Comparison of ENCODE assay signal across 8 mouse cellular contexts in genomic region chr1:92473165-92474041, GRCm38 (mm10). TPM values are rescaled to one million over a fixed set of nuclear protein-coding genes. Genes with fewer than 3 reads are reported as not detected.
DNase-seq lines count a peak whose midpoint lies in the region; ATAC-seq and TF ChIP-seq lines count a peak whose summit lies in the region.

TSS of gene Ndufa10 (minus strand) at chr1:92473860.

- TF ChIP-seq CTCF in liver, embryonic 14.5 days (IDR thresholded peaks at IDR 0.05; ENCODE audit: low read depth) = no peak
- TF ChIP-seq CTCF in stomach, postnatal 0 days (IDR thresholded peaks at IDR 0.05; ENCODE audit: low read depth) = no peak

- WGBS in forebrain, embryonic 10.5 days = under 1% methylated on average over 67 of the region's 67 CpGs
- WGBS in heart, embryonic 15.5 days = under 1% methylated on average over 67 of the region's 67 CpGs
- under 1% methylated on average over 67 of the region's 67 CpGs for WGBS in liver, embryonic 14.5 days (ENCODE audit: insufficient replicate concordance)
- under 1% methylated on average over 67 of the region's 67 CpGs for WGBS in neural tube, embryonic 11.5 days
- under 1% methylated on average over 67 of the region's 67 CpGs for WGBS in stomach, postnatal 0 days

- H3K4me2 ChIP-seq in heart, embryonic 15.5 days = peak within 1 kb of the TSS; percentile 93
- peak within 1 kb of the TSS; percentile 65 for H3K4me2 ChIP-seq in liver, embryonic 14.5 days (ENCODE audit: low read depth)
- H3K4me2 ChIP-seq in neural tube, embryonic 11.5 days (ENCODE audit: low read depth) = peak within 1 kb of the TSS; percentile 92
- H3K4me2 ChIP-seq in stomach, postnatal 0 days (replicated peaks; ENCODE audit: low read depth) = peak within 1 kb of the TSS; percentile 95

- H3K9ac ChIP-seq in heart, embryonic 15.5 days = peak within 1 kb of the TSS; percentile 94
- peak within 1 kb of the TSS; percentile 84 for H3K9ac ChIP-seq in liver, embryonic 14.5 days (replicated peaks)
- H3K9ac ChIP-seq in neural tube, embryonic 11.5 days (ENCODE audit: low read length) = peak within 1 kb of the TSS; percentile 95
- peak within 1 kb of the TSS; percentile 97 for H3K9ac ChIP-seq in stomach, postnatal 0 days (ENCODE audit: low read length)

- H3K36me3 ChIP-seq in forebrain, embryonic 10.5 days (replicated peaks) = peaks cover 30% of the 10 kb centered on the region
- peaks cover 18% of the 10 kb centered on the region for H3K36me3 ChIP-seq in heart, embryonic 15.5 days
- peaks cover 2% of the 10 kb centered on the region for H3K36me3 ChIP-seq in liver, embryonic 14.5 days (replicated peaks; ENCODE audit: control insufficient read depth, insufficient read depth, low read depth)
- peaks cover 2% of the 10 kb centered on the region; the same call in 1 of the 2 replicates for H3K36me3 ChIP-seq in neural tube, embryonic 11.5 days (ENCODE audit: control insufficient read depth, insufficient read depth, low read length)
- H3K36me3 ChIP-seq in stomach, postnatal 0 days (ENCODE audit: control insufficient read depth, insufficient read depth, low read length) = peaks cover 3% of the 10 kb centered on the region; the same call in 1 of the 2 replicates

- H3K4me3 ChIP-seq in forebrain, embryonic 10.5 days = peak within 1 kb of the TSS; percentile 98
- H3K4me3 ChIP-seq in heart, embryonic 15.5 days = peak within 1 kb of the TSS; percentile 82
- H3K4me3 ChIP-seq in liver, embryonic 14.5 days (ENCODE audit: insufficient read depth in 1 of 2, low read depth in 2 of 2, low read length in 2 of 2) = peak within 1 kb of the TSS; percentile 71 to 76
- peak within 1 kb of the TSS; percentile 97 for H3K4me3 ChIP-seq in neural tube, embryonic 11.5 days (ENCODE audit: low read depth, low read length)
- H3K4me3 ChIP-seq in stomach, postnatal 0 days (ENCODE audit: low read depth, low read length) = peak within 1 kb of the TSS; percentile 96

- no peaks in the 10 kb centered on the region for H3K27me3 ChIP-seq in forebrain, embryonic 10.5 days (ENCODE audit: poor library complexity, severe bottlenecking)
- peaks cover 3% of the 10 kb centered on the region; the same call in 1 of the 2 replicates for H3K27me3 ChIP-seq in heart, embryonic 15.5 days
- H3K27me3 ChIP-seq in liver, embryonic 14.5 days (ENCODE audit: control insufficient read depth, insufficient read depth, low read length) = no peaks in the 10 kb centered on the region
- H3K27me3 ChIP-seq in neural tube, embryonic 11.5 days (ENCODE audit: control insufficient read depth, insufficient read depth, low read length) = no peaks in the 10 kb centered on the region
- no peaks in the 10 kb centered on the region for H3K27me3 ChIP-seq in stomach, postnatal 0 days (ENCODE audit: control insufficient read depth, insufficient read depth, low read length)

- H3K9me3 ChIP-seq in forebrain, embryonic 10.5 days = no peaks in the 10 kb centered on the region
- no peaks in the 10 kb centered on the region for H3K9me3 ChIP-seq in heart, embryonic 15.5 days (replicated peaks)
- no peaks in the 10 kb centered on the region for H3K9me3 ChIP-seq in liver, embryonic 14.5 days (ENCODE audit: control insufficient read depth, low read length)
- no peaks in the 10 kb centered on the region for H3K9me3 ChIP-seq in neural tube, embryonic 11.5 days (ENCODE audit: control insufficient read depth, low read length)
- no peaks in the 10 kb centered on the region for H3K9me3 ChIP-seq in stomach, postnatal 0 days (ENCODE audit: control insufficient read depth, low read length)

- DNase-seq in CD8-positive naive resting alpha-beta T cell, adult 2 months (ENCODE audit: low read depth in 2 of 2, low spot score in 2 of 2) = peak; percentile 95 to 97
- DNase-seq in c-Kit-positive CD71-negative TER-119-negative erythroid progenitor cells, embryonic 14.5 days (ENCODE audit: low read depth) = peak; percentile 87
- DNase-seq in forebrain, embryonic 10.5 days (ENCODE audit: extremely low spot score, low spot score) = peak; percentile 97
- DNase-seq in kidney, postnatal 25 days = peak; percentile 94 to 98
- peak; percentile 80 to 86 (median 85) for DNase-seq in liver, embryonic 14.5 days (ENCODE audit: low read depth in 3 of 3, low spot score in 3 of 3)
- peak; percentile 94 for DNase-seq in neural tube, embryonic 11.5 days (ENCODE audit: low spot score)
- peak; percentile 97 for DNase-seq in stomach, postnatal 0 days (ENCODE audit: low spot score)

- ATAC-seq in heart, embryonic 15.5 days (replicated peaks; ENCODE audit: insufficient number of reproducible peaks, insufficient read depth, low FRiP score, low read depth) = peak; percentile 86
- ATAC-seq in liver, embryonic 14.5 days (ENCODE audit: insufficient read depth) = peak; percentile 91
- peak; percentile 92 for ATAC-seq in neural tube, embryonic 11.5 days (ENCODE audit: insufficient read depth, low FRiP score, low TSS enrichment)
- ATAC-seq in stomach, postnatal 0 days (ENCODE audit: low FRiP score, low TSS enrichment) = peak; percentile 95

- no peak for TF ChIP-seq EP300 in liver, embryonic 14.5 days (IDR thresholded peaks at IDR 0.05; ENCODE audit: low read depth)
- TF ChIP-seq EP300 in stomach, postnatal 0 days (optimal IDR thresholded peaks at IDR 0.05) = no peak

- H3K4me1 ChIP-seq in forebrain, embryonic 10.5 days = peaks cover 18% of the 10 kb centered on the region
- peaks cover 15% of the 10 kb centered on the region for H3K4me1 ChIP-seq in heart, embryonic 15.5 days (replicated peaks)
- H3K4me1 ChIP-seq in liver, embryonic 14.5 days (replicated peaks; ENCODE audit: control insufficient read depth in 2 of 2, insufficient read depth in 2 of 2, low read length in 1 of 2) = peaks cover 0 to 8% of the 10 kb centered on the region in 2 experiments; a peak in 2 of 4 replicates
- H3K4me1 ChIP-seq in neural tube, embryonic 11.5 days (ENCODE audit: control insufficient read depth, insufficient read depth, low read length) = peaks cover 6% of the 10 kb centered on the region; the same call in 1 of the 2 replicates
- 0 out of 2 replicates have a peak, but pooled peaks cover 2% of the 10 kb centered on the region for H3K4me1 ChIP-seq in stomach, postnatal 0 days (replicated peaks; ENCODE audit: control insufficient read depth, insufficient read depth)

- H3K27ac ChIP-seq in forebrain, embryonic 10.5 days = peak within 1 kb of the TSS; percentile 92
- peak within 1 kb of the TSS; percentile 86 for H3K27ac ChIP-seq in heart, embryonic 15.5 days
- H3K27ac ChIP-seq in liver, embryonic 14.5 days = no peak within 1 kb of the TSS; the same call in 1 of the 2 replicates
- peak within 1 kb of the TSS; percentile 67; the same call in 1 of the 2 replicates for H3K27ac ChIP-seq in neural tube, embryonic 11.5 days (ENCODE audit: low read depth, low read length)
- H3K27ac ChIP-seq in stomach, postnatal 0 days (replicated peaks) = peak within 1 kb of the TSS; percentile 84

RNA-seq across cellular contexts. Expression of gene Ndufa10, which starts in this region (rescaled TPM):
- 301 and 314 TPM in 2 replicates for polyA plus RNA-seq in forebrain, embryonic 10.5 days (2016; fragmentation: Nextera tagmentation; extraction: Ambion mirVana)
- polyA plus RNA-seq in heart, embryonic 15.5 days (2015; fragmentation: Nextera tagmentation; extraction: Ambion mirVana) = 494 and 516 TPM in 2 replicates
- polyA plus RNA-seq in liver, embryonic 14.5 days (2012; rRNA removed) = 39.5 and 44.0 TPM in 2 replicates
- polyA plus RNA-seq in liver, embryonic 14.5 days (2014; fragmentation: Nextera tagmentation; extraction: Ambion mirVana) = 152 and 153 TPM in 2 replicates
- 296 TPM in 2 replicates for polyA plus RNA-seq in neural tube, embryonic 11.5 days (2014; fragmentation: Nextera tagmentation; extraction: Ambion mirVana)
- polyA plus RNA-seq in stomach, postnatal 0 days (2015; fragmentation: Nextera tagmentation; extraction: Ambion mirVana) = 229 and 232 TPM in 2 replicates
